Mouse (Mus musculus): ENCODE measurements at regions not wholly inside any gene's neighbourhood (a gene's known extent, or its start where the extent isn't known, plus 50 kb on each side); places are given as distances from the start of the nearest gene placed in this dataset.

- H3K27me3 ChIP-seq (ENCODE audit: low read depth, poor library complexity, severe bottlenecking) = no peaks in the 10 kb centered on the region
- no peaks in the 10 kb centered on the region for H3K4me1 ChIP-seq
- no peak for DNase-seq (ENCODE audit: low spot score)
- H3K4me3 ChIP-seq = no peak overlapping the region
- WGBS = 81% methylated on average over 5 of the region's 5 CpGs
- H3K27ac ChIP-seq (replicated peaks) = no peak overlapping the region
- no peaks in the 10 kb centered on the region for H3K36me3 ChIP-seq
- H3K9me3 ChIP-seq (replicated peaks) = no peaks in the 10 kb centered on the region
Measured at GRCm38 (mm10) chr2:143217760-143218358, 139.6 kb downstream of the Otor start.

GRCm38 (mm10) chr2:143222326-143222725 lies 144.1 kb downstream of the Otor start:
- Histone ChIP-seq H3K4me3 (no peak overlapping the region), H3K27me3 (ENCODE audit: low read depth, poor library complexity, severe bottlenecking) (no peaks in the 10 kb centered on the region), H3K36me3 (no peaks in the 10 kb centered on the region), H3K9me3 (replicated peaks) (no peaks in the 10 kb centered on the region), H3K4me1 (no peaks in the 10 kb centered on the region), H3K27ac (replicated peaks) (no peak overlapping the region)
- no peak for DNase-seq (ENCODE audit: low spot score)
- 73% methylated on average over 1 of the region's 1 CpGs for WGBS

GRCm38 (mm10) chr2:143224410-143225130 lies 146.3 kb downstream of the Otor start:
- 78% methylated on average over 4 of the region's 4 CpGs for WGBS
- DNase-seq (ENCODE audit: low spot score) = no peak
- no peak overlapping the region for H3K27ac ChIP-seq (replicated peaks)
- H3K27me3 ChIP-seq (ENCODE audit: low read depth, poor library complexity, severe bottlenecking) = no peaks in the 10 kb centered on the region
- H3K4me1 ChIP-seq = no peaks in the 10 kb centered on the region
- H3K36me3 ChIP-seq = no peaks in the 10 kb centered on the region
- no peaks in the 10 kb centered on the region for H3K9me3 ChIP-seq (replicated peaks)
- H3K4me3 ChIP-seq = no peak overlapping the region

GRCm38 (mm10) chr2:143233795-143234194 lies 155.5 kb downstream of the Otor start:
- H3K4me3 ChIP-seq = no peak overlapping the region
- WGBS = 88% methylated on average over 7 of the region's 7 CpGs
- DNase-seq (ENCODE audit: low spot score) = no peak
- H3K4me1 ChIP-seq = no peaks in the 10 kb centered on the region
- no peak overlapping the region for H3K27ac ChIP-seq (replicated peaks)
- H3K27me3 ChIP-seq (ENCODE audit: low read depth, poor library complexity, severe bottlenecking) = no peaks in the 10 kb centered on the region
- no peaks in the 10 kb centered on the region for H3K9me3 ChIP-seq (replicated peaks)
- no peaks in the 10 kb centered on the region for H3K36me3 ChIP-seq

- DNase-seq (ENCODE audit: low spot score) = no peak
- H3K36me3 ChIP-seq = no peaks in the 10 kb centered on the region
- no peak overlapping the region for H3K4me3 ChIP-seq
- no peaks in the 10 kb centered on the region for H3K27me3 ChIP-seq (ENCODE audit: low read depth, poor library complexity, severe bottlenecking)
- 87% methylated on average over 4 of the region's 4 CpGs for WGBS
- no peaks in the 10 kb centered on the region for H3K4me1 ChIP-seq
- H3K9me3 ChIP-seq (replicated peaks) = no peaks in the 10 kb centered on the region
- no peak overlapping the region for H3K27ac ChIP-seq (replicated peaks)
Measured at GRCm38 (mm10) chr2:143240274-143240673, 162.0 kb downstream of the Otor start.

GRCm38 (mm10) chr2:143243741-143244140 lies 165.5 kb downstream of the Otor start:
- WGBS = 92% methylated on average over 3 of the region's 3 CpGs

GRCm38 (mm10) chr2:143246131-143246665 lies 167.9 kb downstream of the Otor start:
- 91% methylated on average over 4 of the region's 4 CpGs for WGBS
- no peaks in the 10 kb centered on the region for H3K9me3 ChIP-seq (replicated peaks)
- H3K27ac ChIP-seq (replicated peaks) = no peak overlapping the region
- no peaks in the 10 kb centered on the region for H3K4me1 ChIP-seq
- no peak for DNase-seq (ENCODE audit: low spot score)
- no peaks in the 10 kb centered on the region for H3K36me3 ChIP-seq
- H3K4me3 ChIP-seq = no peak overlapping the region
- no peaks in the 10 kb centered on the region for H3K27me3 ChIP-seq (ENCODE audit: low read depth, poor library complexity, severe bottlenecking)

More at GRCm38 (mm10) chr2:143243741-143244140, 165.5 kb downstream of the Otor start:
- no peak for DNase-seq (ENCODE audit: low spot score)
- Histone ChIP-seq H3K27me3 (ENCODE audit: low read depth, poor library complexity, severe bottlenecking) (no peaks in the 10 kb centered on the region), H3K27ac (replicated peaks) (no peak overlapping the region), H3K4me3 (no peak overlapping the region), H3K36me3 (no peaks in the 10 kb centered on the region), H3K9me3 (replicated peaks) (no peaks in the 10 kb centered on the region), H3K4me1 (no peaks in the 10 kb centered on the region)

GRCm38 (mm10) chr2:143269026-143269425 lies 190.8 kb downstream of the Otor start:
- no peak for DNase-seq (ENCODE audit: low spot score)
- Histone ChIP-seq H3K27me3 (ENCODE audit: low read depth, poor library complexity, severe bottlenecking) (no peaks in the 10 kb centered on the region), H3K4me3 (no peak overlapping the region), H3K27ac (replicated peaks) (no peak overlapping the region), H3K4me1 (peaks cover 6% of the 10 kb centered on the region), H3K36me3 (no peaks in the 10 kb centered on the region), H3K9me3 (replicated peaks) (no peaks in the 10 kb centered on the region)
- WGBS = 41% methylated on average over 7 of the region's 7 CpGs

GRCm38 (mm10) chr2:143270826-143271225 lies 192.6 kb downstream of the Otor start:
- Histone ChIP-seq H3K27ac (replicated peaks) (no peak overlapping the region), H3K4me1 (peaks cover 6% of the 10 kb centered on the region), H3K27me3 (ENCODE audit: low read depth, poor library complexity, severe bottlenecking) (no peaks in the 10 kb centered on the region), H3K4me3 (no peak overlapping the region), H3K36me3 (no peaks in the 10 kb centered on the region), H3K9me3 (replicated peaks) (no peaks in the 10 kb centered on the region)
- DNase-seq (ENCODE audit: low spot score) = no peak
- 86% methylated on average over 5 of the region's 5 CpGs for WGBS

GRCm38 (mm10) chr2:143305747-143306570 lies 227.7 kb downstream of the Otor start:
- Histone ChIP-seq H3K9me3 (replicated peaks) (no peaks in the 10 kb centered on the region), H3K27ac (replicated peaks) (no peak overlapping the region), H3K27me3 (ENCODE audit: low read depth, poor library complexity, severe bottlenecking) (no peaks in the 10 kb centered on the region), H3K36me3 (no peaks in the 10 kb centered on the region), H3K4me1 (no peaks in the 10 kb centered on the region), H3K4me3 (no peak overlapping the region)
- 79% methylated on average over 4 of the region's 4 CpGs for WGBS
- DNase-seq (ENCODE audit: low spot score) = no peak

- Histone ChIP-seq H3K27ac (replicated peaks) (no peak overlapping the region), H3K9me3 (replicated peaks) (no peaks in the 10 kb centered on the region), H3K27me3 (ENCODE audit: low read depth, poor library complexity, severe bottlenecking) (no peaks in the 10 kb centered on the region), H3K4me1 (no peaks in the 10 kb centered on the region), H3K4me3 (no peak overlapping the region), H3K36me3 (no peaks in the 10 kb centered on the region)
- WGBS = 70% methylated on average over 2 of the region's 2 CpGs
- no peak for DNase-seq (ENCODE audit: low spot score)
Measured at GRCm38 (mm10) chr2:143306571-143306925, 228.3 kb downstream of the Otor start.

GRCm38 (mm10) chr2:143325486-143325885 lies 220.5 kb upstream of the Pcsk2 start:
- Histone ChIP-seq H3K4me3 (no peak overlapping the region), H3K27ac (replicated peaks) (no peak overlapping the region), H3K9me3 (replicated peaks) (no peaks in the 10 kb centered on the region), H3K4me1 (no peaks in the 10 kb centered on the region), H3K36me3 (no peaks in the 10 kb centered on the region), H3K27me3 (ENCODE audit: low read depth, poor library complexity, severe bottlenecking) (no peaks in the 10 kb centered on the region)
- DNase-seq (ENCODE audit: low spot score) = no peak

- Histone ChIP-seq H3K27me3 (ENCODE audit: low read depth, poor library complexity, severe bottlenecking) (no peaks in the 10 kb centered on the region), H3K9me3 (replicated peaks) (no peaks in the 10 kb centered on the region), H3K4me1 (no peaks in the 10 kb centered on the region), H3K27ac (replicated peaks) (no peak overlapping the region), H3K36me3 (no peaks in the 10 kb centered on the region), H3K4me3 (no peak overlapping the region)
- DNase-seq (ENCODE audit: low spot score) = no peak
Measured at GRCm38 (mm10) chr2:143332071-143332470, 213.9 kb upstream of the Pcsk2 start.

All from midbrain, embryonic 10.5 days (tissue).